Mouse (Mus musculus) olfactory bulb, adult 2 months (tissue): ENCODE results near the gene Rassf9.

Experiments
- CTCF ChIP-seq: fragments of 200-500 bp; IDR thresholded peaks from 2 replicates; pipeline ENCODE4 v1.5.1; 2012; ENCODE audit warnings: low read depth, mild to moderate bottlenecking, low read length, moderate library complexity; ENCODE audit not compliant: insufficient read depth
- POLR2A ChIP-seq: fragments of 200-500 bp; IDR thresholded peaks from 2 replicates; pipeline ENCODE4 v1.6.1; 2012; ENCODE audit warnings: mild to moderate bottlenecking, low read depth, low read length, moderate library complexity; ENCODE audit not compliant: insufficient read depth

DNA sequence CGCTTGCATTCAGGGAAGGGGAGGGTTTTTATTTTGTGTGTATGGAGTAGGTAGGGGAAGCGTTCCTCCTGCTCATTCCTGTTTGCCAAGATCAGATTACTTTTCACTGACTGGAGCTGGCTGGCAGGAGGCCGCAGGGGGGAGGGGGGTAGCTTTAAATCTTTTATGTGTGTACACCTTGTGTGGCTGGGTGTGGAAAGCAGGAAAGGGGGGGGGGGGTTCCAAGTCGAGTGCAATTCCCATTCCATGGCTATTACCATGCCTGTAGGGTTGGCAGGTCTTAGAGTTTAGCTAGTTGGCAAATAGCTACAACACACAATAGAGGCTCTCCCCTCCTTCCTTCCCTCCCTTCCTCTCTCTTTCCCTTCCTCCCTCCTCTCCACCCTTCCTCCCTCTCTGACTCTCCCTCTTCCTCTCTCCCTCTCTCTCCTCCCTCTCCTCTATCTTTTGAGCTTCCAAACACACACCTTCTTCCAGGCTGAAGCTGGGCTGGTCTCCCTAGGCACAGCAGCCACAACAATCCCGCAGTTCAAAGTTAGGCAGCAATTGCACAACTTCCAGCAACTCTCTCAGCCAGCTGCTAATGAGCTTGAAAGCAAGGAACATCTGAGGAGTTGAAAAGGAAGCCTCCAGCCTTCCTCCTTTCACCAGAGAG, at the start of gene Rassf9:
- TF ChIP-seq CTCF: no peak
- TF ChIP-seq POLR2A: no peak
